Mouse (Mus musculus) lung, postnatal 0 days (tissue): ENCODE results near the gene Rdh12.

Experiments used
- CTCF ChIP-seq: IDR thresholded peaks from 2 replicates; pipeline ENCODE4 v1.5.1; 2016; ENCODE audit warnings: antibody characterized with exemption, mild to moderate bottlenecking
- EP300 ChIP-seq: IDR thresholded peaks from 2 replicates; pipeline ENCODE4 v1.6.1; 2016; ENCODE audit warnings: antibody characterized with exemption, mild to moderate bottlenecking, control low read depth

DNA sequence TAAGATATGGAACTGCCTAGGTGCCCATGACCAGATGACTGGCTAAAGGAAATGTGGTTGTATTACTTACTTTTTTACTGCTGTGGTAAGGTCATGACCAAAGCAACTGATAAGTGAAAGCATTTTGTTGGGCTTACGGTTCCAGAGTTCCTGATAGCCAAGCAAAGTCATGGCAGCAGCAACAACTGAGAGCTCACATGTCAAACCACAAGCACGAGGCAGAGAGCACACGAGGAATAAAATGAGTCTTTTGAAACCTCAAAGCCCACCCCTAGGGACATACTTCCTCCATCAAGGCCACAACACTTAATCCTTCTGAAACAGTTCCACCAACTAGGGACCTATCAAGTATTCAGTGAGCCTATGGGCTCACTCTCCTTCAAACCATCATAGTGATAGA, 6.8 kb upstream of the Rdh12 start:
- TF ChIP-seq CTCF (no peak), EP300 (no peak)
